Mouse (Mus musculus) brain, embryonic 14.5 days (tissue): ENCODE results near the gene 4933403O08Rik. TPM values are rescaled to one million over a fixed set of nuclear protein-coding genes. Genes with fewer than 3 reads are reported as not detected.
A peak's percentile ranks its signal among the peaks of the same experiment; 100 is the strongest.

ENCODE experiments used
- DNase-seq: peaks from one replicate; pipeline ENCODE4 v3.0.0-alpha.2; 2011; ENCODE audit warnings: low read depth
- CTCF ChIP-seq: fragments of 200-500 bp; IDR thresholded peaks from 2 replicates; pipeline ENCODE4 v1.5.1; 2012; ENCODE audit warnings: inconsistent platforms, mild to moderate bottlenecking, moderate library complexity, borderline replicate concordance; ENCODE audit not compliant: insufficient read depth, insufficient read length; ENCODE audit errors: extremely low read depth
- POLR2A ChIP-seq: fragments of 200-500 bp; IDR thresholded peaks from 2 replicates; pipeline ENCODE4 v1.6.1; 2012; ENCODE audit warnings: mild to moderate bottlenecking, inconsistent platforms, borderline replicate concordance; ENCODE audit not compliant: poor library complexity, insufficient read depth, insufficient read length, severe bottlenecking; ENCODE audit errors: extremely low read depth
- polyA plus RNA-seq: library from polyadenylated mRNA; depleted of rRNA; stranded (reverse); fragments of >200 nt; gene quantifications from 2 replicates; pipeline ENCODE4 v1.2.3, GENCODE M21; 2012; rRNA removed

The 4933403O08Rik gene
- 0.06 and 0.29 TPM in 2 replicates for polyA plus RNA-seq

GRCm38 (mm10) chrX:112238749-112239148 is at the start of gene 4933403O08Rik:
4933403O08Rik (plus strand) TSS chrX:112239049.
- DNase-seq = no peak
- no peak for TF ChIP-seq CTCF
- TF ChIP-seq POLR2A = no peak

DNA sequence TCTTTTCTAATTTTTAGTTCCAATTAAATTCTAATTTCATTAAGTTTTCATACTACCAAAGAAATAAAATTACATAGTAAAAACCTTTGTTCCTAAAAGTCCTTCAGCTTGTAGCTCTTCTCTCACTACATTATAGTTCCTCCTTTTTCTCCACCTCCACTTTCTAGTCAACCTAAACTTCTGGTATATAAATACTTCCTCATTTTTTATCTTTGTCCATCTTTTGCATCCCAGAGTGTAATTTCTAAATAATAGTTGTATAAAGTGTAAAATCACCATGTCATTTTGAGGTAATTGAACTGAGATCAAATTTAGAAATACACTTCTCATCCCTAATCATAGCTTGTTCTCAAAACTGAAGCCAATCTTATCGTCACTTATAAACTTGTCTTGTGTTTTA is 4.1 kb downstream of the 4933403O08Rik start:
- no peak for DNase-seq
- no peak for TF ChIP-seq POLR2A
- TF ChIP-seq CTCF = no peak

- no peak for TF ChIP-seq POLR2A
- TF ChIP-seq CTCF = no peak
- DNase-seq = peak; percentile 1
Measured at GRCm38 (mm10) chrX:112255513-112255912, 16.7 kb downstream of the 4933403O08Rik start.

DNA sequence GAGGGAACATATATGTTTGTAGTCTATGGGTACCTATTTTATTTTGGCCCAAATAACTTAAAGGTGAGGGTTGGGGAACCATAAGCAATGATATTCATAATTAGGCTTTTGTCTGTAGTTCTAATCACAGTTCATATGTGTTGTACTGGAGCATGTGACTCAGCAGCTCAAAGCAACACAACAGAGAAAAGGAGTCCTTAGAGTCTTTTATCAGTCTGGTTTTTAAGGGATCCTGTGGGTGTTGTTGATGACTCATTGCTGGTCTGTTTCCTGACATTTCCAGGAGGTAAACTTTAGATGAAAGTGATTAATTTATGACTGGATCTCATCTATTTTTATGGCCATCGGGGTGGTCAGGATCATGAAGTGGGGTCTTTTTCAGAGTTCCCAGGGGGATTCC is 34.7 kb downstream of the 4933403O08Rik start:
- DNase-seq = no peak
- TF ChIP-seq CTCF (no peak), POLR2A (no peak)

Other genes starting within 250 kb of the 4933403O08Rik start
- 0.03 and 0.10 TPM in 2 replicates for gene Tex16, start 228.0 kb upstream of the 4933403O08Rik start, polyA plus RNA-seq
- gene Apool, start 72.3 kb downstream of the 4933403O08Rik start, polyA plus RNA-seq = 7.6 and 8.4 TPM in 2 replicates
- not detected in 2 replicates for gene Satl1, start 167.7 kb downstream of the 4933403O08Rik start, polyA plus RNA-seq